Mouse (Mus musculus): ENCODE results near the gene Blmh. TPM values are rescaled to one million over a fixed set of nuclear protein-coding genes. Genes with fewer than 3 reads are reported as not detected.

Gene Blmh
- polyA plus RNA-seq, 1 experiment from 2014 or later = 37.5 TPM

DNA sequence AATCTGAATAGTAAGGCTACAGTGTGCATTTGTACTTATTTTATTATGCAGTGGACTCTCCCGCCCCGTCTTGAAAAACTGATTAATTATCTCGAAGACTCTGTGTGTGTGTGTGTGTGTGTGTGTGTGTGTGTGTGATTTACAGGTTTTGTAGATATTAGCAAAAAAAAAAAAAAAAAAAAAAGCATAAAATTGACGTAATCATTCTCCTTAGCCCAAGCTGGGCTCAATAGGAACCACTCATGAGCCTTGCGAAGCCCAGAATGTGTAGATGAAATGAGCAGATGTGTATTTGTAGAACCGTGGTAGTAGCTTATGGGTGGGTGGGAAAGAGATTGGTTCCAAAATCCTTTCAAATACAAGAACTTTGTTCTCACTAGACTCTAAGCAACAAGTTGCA lies 20.2 kb downstream of the Blmh start:
- Histone ChIP-seq H3K4me2 (ENCODE audit: low read depth, low read length) (peak overlapping the region; percentile 95), H3K27ac (ENCODE audit: low read length) (no peak overlapping the region; the same call in 1 of the 2 replicates), H3K9ac (ENCODE audit: low read depth, low read length) (peak overlapping the region; percentile 79), H3K4me3 (ENCODE audit: low read depth, low read length) (peak overlapping the region; percentile 87), H3K36me3 (ENCODE audit: control insufficient read depth, insufficient read depth) (no peaks in the 10 kb centered on the region; the same call in none of the 2 replicates), H3K4me1 (ENCODE audit: control insufficient read depth, low read depth, low read length) (peaks cover 11% of the 10 kb centered on the region), H3K9me3 (replicated peaks; ENCODE audit: control insufficient read depth, low read length) (no peaks in the 10 kb centered on the region), H3K27me3 (ENCODE audit: control insufficient read depth, insufficient read depth, low read depth, low read length) (no peaks in the 10 kb centered on the region)
- 63% methylated on average over 6 of the region's 6 CpGs for WGBS (ENCODE audit: insufficient replicate concordance)
- ATAC-seq (ENCODE audit: low read depth) = no peak

DNA sequence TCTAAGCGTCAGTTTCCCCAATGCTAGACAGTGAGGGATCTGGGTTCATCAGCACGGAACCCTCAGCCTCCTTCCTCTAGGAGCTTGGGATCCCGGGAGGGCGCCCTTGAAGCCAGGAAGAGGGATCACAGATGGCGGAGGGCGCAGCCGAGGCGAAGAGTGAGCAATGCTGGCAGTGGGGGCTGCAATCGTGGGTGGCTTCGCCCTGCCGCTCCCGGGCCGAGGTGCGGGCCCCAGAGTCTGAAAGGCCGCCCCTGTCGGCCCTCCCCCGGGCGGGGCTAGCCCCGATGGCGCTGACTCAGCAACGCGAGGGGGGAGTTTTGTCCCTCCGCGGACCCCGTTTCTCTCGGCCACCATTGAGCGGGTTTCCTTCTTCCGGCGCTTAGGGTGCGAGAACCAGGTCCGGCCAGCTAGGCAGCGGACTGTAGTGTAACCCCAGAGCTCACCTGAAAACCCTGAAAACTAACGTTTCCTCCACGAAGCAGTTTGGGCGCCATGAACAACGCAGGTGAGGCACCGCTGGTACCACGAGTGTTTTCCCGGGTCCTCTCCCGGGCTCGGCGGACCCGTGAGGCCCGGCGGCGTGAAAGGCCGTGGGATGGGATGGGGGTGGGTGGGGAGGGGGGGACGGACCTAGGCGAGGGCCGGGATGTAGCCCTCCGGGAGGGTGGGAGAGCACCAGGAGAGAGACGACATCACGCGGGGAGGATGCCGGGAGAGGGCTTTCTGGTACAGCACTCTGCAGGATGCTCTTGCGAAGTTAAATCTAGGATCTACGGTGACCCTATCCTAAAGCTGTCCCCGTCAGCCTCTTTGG lies 21.0 kb downstream of the Blmh start:
- Histone ChIP-seq H3K9me3 (replicated peaks; ENCODE audit: control insufficient read depth, low read length) (no peaks in the 10 kb centered on the region), H3K4me2 (ENCODE audit: low read depth, low read length) (peak overlapping the region; percentile 95), H3K27ac (ENCODE audit: low read length) (peak overlapping the region; percentile 53), H3K27me3 (ENCODE audit: control insufficient read depth, insufficient read depth, low read depth, low read length) (no peaks in the 10 kb centered on the region), H3K36me3 (ENCODE audit: control insufficient read depth, insufficient read depth) (no peaks in the 10 kb centered on the region; the same call in none of the 2 replicates), H3K4me3 (ENCODE audit: low read depth, low read length) (peak overlapping the region; percentile 87), H3K4me1 (ENCODE audit: control insufficient read depth, low read depth, low read length) (peaks cover 11% of the 10 kb centered on the region), H3K9ac (ENCODE audit: low read depth, low read length) (peak overlapping the region; percentile 79)
- 1% methylated on average over 57 of the region's 58 CpGs for WGBS (ENCODE audit: insufficient replicate concordance)
- peak; percentile 94 for ATAC-seq (ENCODE audit: low read depth)

DNA sequence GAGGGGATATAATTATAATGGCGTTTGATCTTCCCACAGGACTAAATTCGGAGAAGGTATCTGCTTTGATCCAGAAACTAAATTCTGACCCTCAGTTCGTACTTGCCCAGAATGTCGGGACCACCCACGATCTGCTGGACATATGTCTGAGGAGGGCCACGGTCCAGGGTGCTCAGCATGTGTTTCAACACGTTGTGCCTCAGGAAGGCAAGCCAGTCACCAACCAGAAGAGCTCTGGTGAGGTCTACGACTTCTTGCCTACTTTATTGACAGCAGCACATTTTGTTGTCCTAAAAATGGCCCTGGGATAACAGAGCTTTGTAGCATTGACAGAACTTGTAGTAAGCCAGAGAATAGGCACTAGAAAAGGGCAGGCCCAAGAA lies 21.6 kb downstream of the Blmh start:
- 3% methylated on average over 8 of the region's 8 CpGs for WGBS (ENCODE audit: insufficient replicate concordance)
- no peak overlapping the region for H3K27ac ChIP-seq (ENCODE audit: low read length)
- no peak for ATAC-seq (ENCODE audit: low read depth)

DNA sequence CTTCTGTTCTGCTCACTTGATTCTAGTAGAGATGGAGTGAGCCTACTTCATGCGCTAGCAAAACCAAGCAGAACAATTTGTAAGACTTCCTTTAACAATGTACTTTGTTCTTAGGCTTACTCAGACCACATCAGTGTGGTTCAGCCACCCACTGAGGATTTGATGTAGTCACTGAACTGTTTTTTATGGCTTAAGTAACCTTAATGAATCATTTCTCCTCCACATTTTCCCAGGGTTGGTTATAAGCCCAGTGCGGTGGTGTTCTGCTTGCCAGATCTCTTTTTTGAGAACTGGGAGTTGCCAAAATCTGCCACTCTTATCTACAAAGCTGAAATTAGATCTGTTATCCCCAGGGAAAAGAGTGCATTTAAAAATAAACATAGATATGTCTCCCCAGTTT lies 28.9 kb downstream of the Blmh start:
- WGBS (ENCODE audit: insufficient replicate concordance) = 83% methylated on average over 2 of the region's 2 CpGs
- no peak for ATAC-seq (ENCODE audit: low read depth)

More for the DNA sequence above, 21.6 kb downstream of the Blmh start:
- peak overlapping the region; percentile 79 for H3K9ac ChIP-seq (ENCODE audit: low read depth, low read length)
- H3K4me2 ChIP-seq (ENCODE audit: low read depth, low read length) = peak overlapping the region; percentile 95
- H3K36me3 ChIP-seq (ENCODE audit: control insufficient read depth, insufficient read depth) = no peaks in the 10 kb centered on the region; the same call in none of the 2 replicates
- H3K27me3 ChIP-seq (ENCODE audit: control insufficient read depth, insufficient read depth, low read depth, low read length) = no peaks in the 10 kb centered on the region
- peaks cover 11% of the 10 kb centered on the region for H3K4me1 ChIP-seq (ENCODE audit: control insufficient read depth, low read depth, low read length)
- peak overlapping the region; percentile 87 for H3K4me3 ChIP-seq (ENCODE audit: low read depth, low read length)
- H3K9me3 ChIP-seq (replicated peaks; ENCODE audit: control insufficient read depth, low read length) = no peaks in the 10 kb centered on the region

DNA sequence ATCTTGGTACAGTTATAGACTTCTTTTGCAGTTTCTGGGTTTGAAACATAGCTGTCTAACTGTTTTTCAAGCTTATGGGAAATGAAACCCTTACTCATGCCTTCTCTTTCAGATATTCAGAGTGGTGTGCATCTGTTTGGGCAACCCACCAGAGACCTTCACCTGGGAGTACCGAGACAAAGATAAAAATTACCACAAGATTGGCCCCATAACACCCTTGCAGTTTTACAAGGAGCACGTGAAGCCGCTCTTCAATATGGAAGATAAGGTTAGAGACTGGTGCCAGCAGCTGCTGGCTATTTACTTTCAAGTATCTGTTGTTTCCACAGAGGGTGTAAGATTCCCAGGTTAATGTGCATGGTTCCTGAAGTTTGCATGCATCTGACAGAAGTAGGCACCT lies 41.1 kb downstream of the Blmh start:
- no peaks in the 10 kb centered on the region for H3K4me1 ChIP-seq (ENCODE audit: control insufficient read depth, low read depth, low read length)
- ATAC-seq (ENCODE audit: low read depth) = no peak
- H3K27me3 ChIP-seq (ENCODE audit: control insufficient read depth, insufficient read depth, low read depth, low read length) = no peaks in the 10 kb centered on the region
- H3K4me2 ChIP-seq (ENCODE audit: low read depth, low read length) = no peak overlapping the region
- WGBS (ENCODE audit: insufficient replicate concordance) = 70% methylated on average over 3 of the region's 3 CpGs
- H3K9ac ChIP-seq (ENCODE audit: low read depth, low read length) = no peak overlapping the region
- H3K9me3 ChIP-seq (replicated peaks; ENCODE audit: control insufficient read depth, low read length) = no peaks in the 10 kb centered on the region
- no peak overlapping the region for H3K27ac ChIP-seq (ENCODE audit: low read length)
- H3K36me3 ChIP-seq (ENCODE audit: control insufficient read depth, insufficient read depth) = peaks cover 20% of the 10 kb centered on the region
- no peak overlapping the region for H3K4me3 ChIP-seq (ENCODE audit: low read depth, low read length)

More for the DNA sequence above, 28.9 kb downstream of the Blmh start:
- Histone ChIP-seq H3K4me2 (ENCODE audit: low read depth, low read length) (no peak overlapping the region), H3K36me3 (ENCODE audit: control insufficient read depth, insufficient read depth) (peaks cover 15% of the 10 kb centered on the region), H3K4me3 (ENCODE audit: low read depth, low read length) (no peak overlapping the region), H3K9me3 (replicated peaks; ENCODE audit: control insufficient read depth, low read length) (no peaks in the 10 kb centered on the region), H3K4me1 (ENCODE audit: control insufficient read depth, low read depth, low read length) (no peaks in the 10 kb centered on the region), H3K9ac (ENCODE audit: low read depth, low read length) (no peak overlapping the region), H3K27me3 (ENCODE audit: control insufficient read depth, insufficient read depth, low read depth, low read length) (no peaks in the 10 kb centered on the region), H3K27ac (ENCODE audit: low read length) (no peak overlapping the region)

DNA sequence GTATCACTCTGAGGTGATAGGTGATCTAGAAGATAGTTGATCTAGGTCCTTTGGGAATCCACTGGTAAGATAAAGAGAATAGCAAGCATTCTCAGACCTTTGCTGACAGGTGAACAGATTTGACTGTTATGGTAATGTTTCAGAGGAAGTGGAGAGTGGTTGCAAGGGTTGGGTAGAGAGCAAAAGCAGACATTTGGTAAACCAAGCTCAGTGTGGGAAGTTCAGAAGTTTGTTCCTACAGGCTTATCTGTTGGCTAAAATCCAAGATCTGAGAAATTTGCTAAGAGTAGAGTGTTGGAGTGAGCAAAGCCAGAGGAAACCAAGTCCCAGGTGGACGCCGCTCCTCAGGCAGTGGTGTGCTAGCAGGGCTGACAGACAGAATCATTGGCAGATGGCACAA lies 45.7 kb downstream of the Blmh start:
- no peak overlapping the region for H3K27ac ChIP-seq (ENCODE audit: low read length)
- H3K9ac ChIP-seq (ENCODE audit: low read depth, low read length) = no peak overlapping the region
- no peak for ATAC-seq (ENCODE audit: low read depth)
- no peaks in the 10 kb centered on the region for H3K9me3 ChIP-seq (replicated peaks; ENCODE audit: control insufficient read depth, low read length)
- WGBS (ENCODE audit: insufficient replicate concordance) = 84% methylated on average over 2 of the region's 2 CpGs
- H3K4me3 ChIP-seq (ENCODE audit: low read depth, low read length) = no peak overlapping the region
- peaks cover 34% of the 10 kb centered on the region for H3K36me3 ChIP-seq (ENCODE audit: control insufficient read depth, insufficient read depth)
- no peaks in the 10 kb centered on the region for H3K27me3 ChIP-seq (ENCODE audit: control insufficient read depth, insufficient read depth, low read depth, low read length)
- no peaks in the 10 kb centered on the region; the same call in none of the 2 replicates for H3K4me1 ChIP-seq (ENCODE audit: control insufficient read depth, low read depth, low read length)
- no peak overlapping the region for H3K4me2 ChIP-seq (ENCODE audit: low read depth, low read length)

DNA sequence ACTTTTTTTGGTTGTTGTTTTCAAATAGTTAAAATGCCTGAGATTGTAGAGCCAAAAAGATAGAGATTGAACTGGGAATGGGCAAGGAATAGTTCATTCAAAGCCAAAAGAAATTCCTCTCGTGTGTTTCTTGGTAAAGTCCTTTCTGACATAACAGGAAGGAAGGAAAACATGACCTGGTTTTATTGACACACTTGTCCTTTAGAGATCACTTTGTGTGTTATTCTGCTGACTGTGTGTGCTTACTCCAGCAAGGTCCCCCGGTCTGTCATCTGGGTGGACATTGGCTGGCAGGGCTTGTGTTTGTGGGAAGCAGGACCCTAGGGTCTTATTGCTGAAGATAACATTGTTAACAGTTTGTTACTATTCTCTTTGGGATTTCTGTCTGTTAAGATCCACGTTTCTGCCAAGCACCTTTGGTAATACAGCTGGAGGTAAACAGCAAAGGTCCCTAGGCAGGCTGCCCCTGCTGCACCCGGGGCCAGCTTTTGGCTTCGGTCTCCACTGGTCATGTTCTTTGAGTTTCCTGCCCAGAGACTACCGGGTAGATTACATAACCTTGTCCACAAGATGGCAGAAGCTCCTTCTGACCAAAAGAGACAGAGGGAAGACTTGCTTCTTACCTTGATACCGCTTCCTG lies 50.2 kb downstream of the Blmh start:
- H3K4me1 ChIP-seq (ENCODE audit: control insufficient read depth, low read depth, low read length) = no peaks in the 10 kb centered on the region; the same call in none of the 2 replicates
- no peak overlapping the region for H3K4me3 ChIP-seq (ENCODE audit: low read depth, low read length)
- WGBS (ENCODE audit: insufficient replicate concordance) = 70% methylated on average over 7 of the region's 7 CpGs
- peaks cover 22% of the 10 kb centered on the region for H3K36me3 ChIP-seq (ENCODE audit: control insufficient read depth, insufficient read depth)
- H3K9ac ChIP-seq (ENCODE audit: low read depth, low read length) = no peak overlapping the region
- peak; percentile 69 for ATAC-seq (ENCODE audit: low read depth)
- no peaks in the 10 kb centered on the region for H3K27me3 ChIP-seq (ENCODE audit: control insufficient read depth, insufficient read depth, low read depth, low read length)
- H3K4me2 ChIP-seq (ENCODE audit: low read depth, low read length) = no peak overlapping the region
- H3K27ac ChIP-seq (ENCODE audit: low read length) = peak overlapping the region; percentile 30
- H3K9me3 ChIP-seq (replicated peaks; ENCODE audit: control insufficient read depth, low read length) = no peaks in the 10 kb centered on the region

DNA sequence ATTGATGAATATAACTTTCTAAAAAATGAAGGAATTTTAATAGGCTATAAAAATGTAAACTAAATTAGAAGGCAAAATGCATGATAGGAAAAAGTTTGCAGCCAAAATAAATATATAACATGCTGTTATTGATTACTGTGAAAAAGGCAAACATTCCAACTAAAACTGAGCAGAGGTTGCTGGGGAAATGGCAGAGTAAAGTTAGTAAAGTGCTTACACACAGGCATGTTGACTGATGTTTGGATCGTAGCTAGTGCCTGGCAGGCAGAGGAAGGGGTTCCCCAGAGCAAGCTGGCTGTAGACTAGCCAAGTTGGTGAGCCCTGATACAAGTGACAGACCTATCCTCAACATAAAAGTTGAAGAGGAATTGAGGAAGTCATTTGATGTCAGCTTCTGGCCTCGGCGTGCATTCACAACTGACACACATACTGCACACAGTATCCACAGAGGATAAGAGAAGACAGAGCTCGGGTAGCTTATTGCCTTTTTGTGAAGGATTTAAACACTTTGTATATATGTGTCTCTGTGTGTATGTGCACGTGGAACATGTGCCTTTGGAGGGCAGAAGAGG lies 57.0 kb downstream of the Blmh start:
- Histone ChIP-seq H3K4me2 (ENCODE audit: low read depth, low read length) (no peak overlapping the region), H3K9me3 (replicated peaks; ENCODE audit: control insufficient read depth, low read length) (no peaks in the 10 kb centered on the region), H3K36me3 (ENCODE audit: control insufficient read depth, insufficient read depth) (peaks cover 8% of the 10 kb centered on the region), H3K4me1 (ENCODE audit: control insufficient read depth, low read depth, low read length) (peaks cover 5% of the 10 kb centered on the region), H3K27ac (ENCODE audit: low read length) (peak overlapping the region; percentile 30; the same call in 1 of the 2 replicates), H3K4me3 (ENCODE audit: low read depth, low read length) (no peak overlapping the region), H3K27me3 (ENCODE audit: control insufficient read depth, insufficient read depth, low read depth, low read length) (no peaks in the 10 kb centered on the region), H3K9ac (ENCODE audit: low read depth, low read length) (no peak overlapping the region)
- WGBS (ENCODE audit: insufficient replicate concordance) = 48% methylated on average over 5 of the region's 5 CpGs
- ATAC-seq (ENCODE audit: low read depth) = no peak
